Mouse (Mus musculus): ENCODE data around the gene Slc16a5.

DNA sequence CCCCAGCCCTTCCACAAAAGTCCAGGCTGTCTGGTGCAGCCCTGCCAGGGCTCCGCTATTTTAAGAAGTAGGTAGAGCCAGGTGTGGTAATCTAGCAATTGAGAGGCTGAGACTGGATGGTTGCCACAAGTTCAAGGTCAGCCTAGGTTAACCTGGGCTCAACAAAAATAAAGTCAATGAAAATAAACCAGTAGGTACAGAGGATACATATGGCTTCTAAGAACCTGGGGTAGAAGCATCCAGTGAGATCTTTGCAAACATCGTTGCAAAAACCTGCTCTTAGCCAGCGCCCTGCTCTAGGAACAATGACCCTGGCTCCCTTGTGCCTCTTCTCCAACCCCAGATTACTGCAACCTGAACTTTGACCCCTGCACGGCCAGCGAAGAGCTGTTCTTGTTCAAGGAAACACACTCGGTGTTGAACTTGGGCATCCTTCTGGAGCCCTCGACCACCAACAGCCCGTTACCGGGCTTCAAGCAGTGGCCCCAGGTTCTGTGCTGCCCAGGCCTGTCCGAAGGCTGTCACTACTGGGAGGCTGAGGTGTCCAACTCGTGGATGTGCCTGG, 14.9 kb upstream of the Slc16a5 start:
- TF ChIP-seq CTCF (IDR thresholded peaks at IDR 0.05; ENCODE audit: extremely low read depth, insufficient read depth, low read length) (no peak), POLR2A (IDR thresholded peaks at IDR 0.05; ENCODE audit: extremely low read depth, insufficient read depth, low read length) (no peak)
